In the genomic region with DNA sequence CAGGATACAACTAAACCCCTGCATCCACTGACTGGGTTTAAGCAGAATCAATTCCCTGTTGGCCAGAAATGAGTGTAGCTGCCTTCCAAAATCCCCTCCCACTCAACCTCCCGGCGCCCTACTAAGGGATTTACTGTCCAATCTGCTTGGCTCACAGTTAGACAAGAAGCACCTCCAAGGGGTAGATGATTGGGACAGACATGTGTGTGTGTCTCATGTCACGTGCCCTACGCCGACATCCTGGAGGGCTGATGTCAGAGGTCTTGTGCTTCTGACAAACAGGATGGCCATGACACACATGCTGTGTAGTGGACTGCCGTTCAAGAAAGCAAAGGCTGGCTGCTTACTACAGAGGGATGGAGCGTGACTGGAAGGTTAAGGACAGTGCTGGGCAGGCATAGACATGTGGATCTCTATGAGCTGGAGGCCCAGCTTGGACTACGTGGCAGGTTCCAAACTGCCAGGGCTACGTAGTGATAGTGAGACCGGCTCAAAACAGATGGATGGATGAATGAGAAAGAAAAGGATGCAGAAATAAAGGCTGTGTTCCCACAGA, we compare ENCODE assay signal across 11 mouse cellular contexts.
"Had no signal": no experiment of that assay in that cellular context is flagged by ENCODE, and none has a peak within 500 bp of the region (broad histone marks: within the 10 kb centered on the region; RNA-seq: fewer than 3 reads in every experiment).

No protein-coding gene starts in this region.

- DNase-seq: kidney, postnatal 10 days; kidney, postnatal 4 days; lung, adult 2 months; lung, postnatal 10 days; right cerebral cortex, postnatal 25 days; thymus, postnatal 4 days had no signal

- H3K9ac ChIP-seq: liver, embryonic 15.5 days; midbrain, embryonic 13.5 days had no signal

- H3K4me1 ChIP-seq: liver, embryonic 15.5 days had no signal

- H3K4me3 ChIP-seq: layer of hippocampus, adult 2 months; limb, embryonic 10.5 days; liver, embryonic 15.5 days; midbrain, embryonic 13.5 days had no signal

- H3K27ac ChIP-seq: layer of hippocampus, adult 2 months; limb, embryonic 10.5 days; liver, embryonic 15.5 days; midbrain, embryonic 13.5 days had no signal

- H3K27me3 ChIP-seq: liver, embryonic 15.5 days; midbrain, embryonic 13.5 days had no signal

- ATAC-seq: midbrain, embryonic 13.5 days had no signal

- H3K9me3 ChIP-seq: limb, embryonic 10.5 days; liver, embryonic 15.5 days; midbrain, embryonic 13.5 days had no signal

- H3K4me2 ChIP-seq: liver, embryonic 11.5 days; liver, embryonic 15.5 days; midbrain, embryonic 13.5 days had no signal

- H3K36me3 ChIP-seq: limb, embryonic 10.5 days; liver, embryonic 15.5 days; midbrain, embryonic 13.5 days had no signal
